Comparison of ENCODE assay signal across 20 mouse cellular contexts in the genomic region with DNA sequence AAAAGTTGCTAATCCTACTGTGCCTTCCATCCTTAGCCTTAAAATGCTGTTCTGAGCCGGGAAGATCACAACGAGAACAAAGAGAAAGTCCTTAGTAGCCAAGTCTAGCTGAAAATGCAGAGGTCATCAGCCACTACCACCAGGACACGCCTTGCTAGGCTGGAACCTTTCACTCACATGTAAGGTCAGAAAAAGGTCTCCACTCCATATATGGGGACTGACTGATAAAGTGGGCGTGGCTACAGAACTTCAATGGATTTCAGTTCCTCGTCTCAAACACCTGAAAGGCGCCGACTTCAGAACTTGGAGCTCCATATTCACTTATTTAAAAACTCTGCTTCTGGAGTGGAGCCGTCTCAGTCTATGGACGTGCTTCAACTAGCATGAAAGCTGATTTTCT. TPM values are rescaled to one million over a fixed set of nuclear protein-coding genes. Genes with fewer than 3 reads are reported as not detected.
DNase-seq lines count a peak whose midpoint lies in the region; ATAC-seq lines count a peak whose summit lies in the region.
"Had no signal": no experiment of that assay in that cellular context is flagged by ENCODE, and none has a peak within 500 bp of the region (broad histone marks: within the 10 kb centered on the region; RNA-seq: fewer than 3 reads in every experiment).

No protein-coding gene starts in this region.

- ATAC-seq in heart, embryonic 11.5 days (replicated peaks; ENCODE audit: insufficient number of reproducible peaks, low FRiP score, low TSS enrichment) = no peak
- 0 out of 2 replicates have a peak, but pooled peaks have one; percentile 49 for ATAC-seq in megakaryocyte-erythroid progenitor cell, adult 5-6 weeks (replicated peaks; ENCODE audit: low FRiP score, low TSS enrichment, poor library complexity, severe bottlenecking)
- no peak for ATAC-seq in erythroblast, adult 5-6 weeks (replicated peaks; ENCODE audit: low FRiP score, poor library complexity, severe bottlenecking)
- ATAC-seq: forebrain, embryonic 16.5 days; hindbrain, embryonic 16.5 days had no signal

- H3K36me3 ChIP-seq in heart, embryonic 11.5 days (ENCODE audit: control insufficient read depth, insufficient read depth, low read length) = no peaks in the 10 kb centered on the region
- H3K36me3 ChIP-seq: embryonic facial prominence, embryonic 15.5 days had no signal

- no peak overlapping the region for H3K4me3 ChIP-seq in heart, embryonic 11.5 days (ENCODE audit: low read depth, low read length)
- H3K4me3 ChIP-seq: embryonic facial prominence, embryonic 15.5 days; hindbrain, embryonic 12.5 days had no signal

- intact Hi-C loops in left cerebral cortex, postnatal 36 days (cut with DNase I) = no loop called here

- no peaks in the 10 kb centered on the region for H3K4me1 ChIP-seq in heart, embryonic 11.5 days (ENCODE audit: control insufficient read depth, insufficient read depth, low read length)
- H3K4me1 ChIP-seq: embryonic facial prominence, embryonic 15.5 days; hindbrain, embryonic 12.5 days had no signal

- H3K9me3 ChIP-seq in heart, embryonic 11.5 days (replicated peaks; ENCODE audit: control insufficient read depth, low read length) = no peaks in the 10 kb centered on the region; the same call in 1 of the 2 replicates
- H3K9me3 ChIP-seq: embryonic facial prominence, embryonic 15.5 days; hindbrain, embryonic 12.5 days had no signal

- no peak overlapping the region for H3K4me2 ChIP-seq in heart, embryonic 11.5 days
- H3K4me2 ChIP-seq: embryonic facial prominence, embryonic 15.5 days; hindbrain, embryonic 12.5 days had no signal

- 65% methylated on average over 9 of the region's 9 CpGs for WGBS in heart, embryonic 11.5 days (ENCODE audit: insufficient replicate concordance)

- no peaks in the 10 kb centered on the region for H3K27me3 ChIP-seq in heart, embryonic 11.5 days (ENCODE audit: control insufficient read depth, insufficient read depth, low read length)
- H3K27me3 ChIP-seq: embryonic facial prominence, embryonic 15.5 days; hindbrain, embryonic 12.5 days had no signal

- peak; percentile 86 for DNase-seq in heart, adult 11 months
- DNase-seq in A20 (ENCODE audit: low read depth, low spot score) (peak; percentile 34), ZHBTc4 (ENCODE audit: low read depth, low spot score) (peak; percentile 10)
- no peak for DNase-seq in layer of hippocampus, adult 11-12 months (ENCODE audit: low spot score)
- no peak for DNase-seq in left cerebral cortex, postnatal 36 days (ENCODE audit: low spot score in 2 of 2)
- DNase-seq: adrenal gland, postnatal 10 days; cerebellum, adult 11 months; cerebellum, adult 8-10 months; cerebellum, postnatal 14 days; embryo, embryonic 11 days; gastrocnemius, postnatal 14 days; heart, postnatal 10 days; heart, postnatal 4 days had no signal

- no peak overlapping the region for H3K27ac ChIP-seq in heart, embryonic 11.5 days (ENCODE audit: low read depth, low read length)
- H3K27ac ChIP-seq: embryonic facial prominence, embryonic 15.5 days; hindbrain, embryonic 12.5 days had no signal

- no peak overlapping the region for H3K9ac ChIP-seq in heart, embryonic 11.5 days (ENCODE audit: low read depth, low read length)
- H3K9ac ChIP-seq: embryonic facial prominence, embryonic 15.5 days; hindbrain, embryonic 12.5 days had no signal

RNA-seq across cellular contexts. Expression of a gene that starts 55.7 kb away (rescaled TPM):
- polyA plus RNA-seq in heart, embryonic 11.5 days (2014; fragmentation: Nextera tagmentation; extraction: Ambion mirVana) = 4.0 and 4.1 TPM in 2 replicates
- total RNA-seq in megakaryocyte-erythroid progenitor cell, adult 5-6 weeks (2014; fragmentation: Nextera tagmentation) = 0.70 and 1.1 TPM in 2 replicates
- total RNA-seq in megakaryocyte-erythroid progenitor cell, adult 5-6 weeks (2017) = 3.0 TPM in 2 replicates
- total RNA-seq in left cerebral cortex, postnatal 36 days (2021) = under 1 TPM; 0.77 to 0.94 TPM
- 1.0 and 4.2 TPM in 2 replicates for total RNA-seq in erythroblast, adult 5-6 weeks (2015; ENCODE audit: low replicate concordance)
- total RNA-seq in erythroblast, adult 5-6 weeks (2017; ENCODE audit: low replicate concordance) = 0.14 and 1.0 TPM in 2 replicates
- total RNA-seq: gastrocnemius, postnatal 14 days had no signal

Comparison
In these comparisons a context has a peak if more than half of its experiments do, and no peak if none do; other contexts are left out.
1. DNase-seq: peak in heart, adult 11 months (single experiment), A20 (single experiment) and ZHBTc4 (single experiment); none in layer of hippocampus, adult 11-12 months (single experiment) and left cerebral cortex, postnatal 36 days (0 of 2).